Mouse (Mus musculus) Patski (cell line): ENCODE measurements around the gene Rnf169. TPM values are rescaled to one million over a fixed set of nuclear protein-coding genes. Genes with fewer than 3 reads are reported as not detected.

ENCODE experiments used
- ATAC-seq: fragments of 100-300 bp; one replicate; pipeline ENCODE4 v1.8.0; 2021
- CTCF ChIA-PET: fragments of 350-600 bp; sonication (Branson Sonifier 250); formaldehyde crosslinking; loops from one replicate; lab custom pipeline; 2022; ENCODE audit warnings: inconsistent platforms; lab: Charles Lee
- POLR2A ChIA-PET: fragments of 350-600 bp; sonication (Branson Sonifier 250); formaldehyde crosslinking; loops from one replicate; lab custom pipeline; 2022; ENCODE audit warnings: antibody characterized with exemption, inconsistent platforms; lab: Charles Lee
- DNase-seq: peaks from one replicate; pipeline ENCODE4 v3.0.0-alpha.2; 2011; ENCODE audit warnings: low read depth, low spot score
- H3K27me3 ChIP-seq: fragments of 371-371 bp; one replicate; pipeline ENCODE4 v1.5.1; 2021
- CTCF ChIP-seq: fragments of 100-300 bp; IDR thresholded peaks from one replicate; pipeline ENCODE4 v1.5.1; 2021
- in situ Hi-C: fragments of 300-500 bp; cut with MboI; formaldehyde crosslinking; loops from 3 replicates; pipeline ENCODE4 v1.11.1; 2018; ENCODE audit warnings: low pct_unique_long_range_greater_than_20kb, mixed read lengths
- polyA plus RNA-seq: library from polyadenylated mRNA; unstranded; gene quantifications from one replicate; pipeline ENCODE4 v1.2.3, GENCODE M21; 2021

The Rnf169 gene
- polyA plus RNA-seq, 1 experiment from 2014 or later = 9.3 TPM

- TF ChIP-seq CTCF = no peak
- ATAC-seq = no peak
- in situ Hi-C loops = loop anchor here (5.0 kb wide), 1 partner anchor 111 kb away; no protein-coding TSS in a partner anchor
- no peak for DNase-seq
- ChIA-PET POLR2A (no interaction called here), CTCF (interaction anchor here (2.2 kb wide), 1 partner anchor 17 kb away, joined by 11 read pairs; no protein-coding TSS in a partner anchor)
- H3K27me3 ChIP-seq = peaks cover 27% of the 10 kb centered on the region
Measured at GRCm38 (mm10) chr7:100006411-100006810, 26.2 kb upstream of the Rnf169 start.

- in situ Hi-C loops = loop anchor here (5.0 kb wide), 1 partner anchor 112 kb away; no protein-coding TSS in a partner anchor
- ChIA-PET POLR2A (interaction anchor here (0.5 kb wide), 1 partner anchor 32 kb away, joined by 3 read pairs; no protein-coding TSS in a partner anchor), CTCF (interaction anchor here (3.5 kb wide), 1 partner anchor 17 kb away, joined by 30 read pairs; no protein-coding TSS in a partner anchor)
- ATAC-seq (no peak), DNase-seq (no peak)
- H3K27me3 ChIP-seq = peaks cover 27% of the 10 kb centered on the region
- TF ChIP-seq CTCF = no peak
Measured at GRCm38 (mm10) chr7:100005790-100006189, 25.5 kb upstream of the Rnf169 start, which contains the start of gene Chrdl2. Gene Chrdl2 (plus strand): TSS chr7:100006172.

- in situ Hi-C loops = no loop called here
- ChIA-PET POLR2A (interaction anchor here (0.6 kb wide), 2 partner anchors 553 to 1742 kb away, joined by 3 read pairs; no protein-coding TSS in a partner anchor), CTCF (interaction anchor here (0.7 to 3.5 kb wide), 3 partner anchors 10 to 56 kb away, joined by 3 to 30 read pairs (median 3); no protein-coding TSS in a partner anchor)
- H3K27me3 ChIP-seq = peaks cover 26% of the 10 kb centered on the region
- DNase-seq (no peak), ATAC-seq (no peak)
- TF ChIP-seq CTCF = peak; percentile 69
Measured at GRCm38 (mm10) chr7:100003781-100004180, 23.5 kb upstream of the Rnf169 start.

- ChIA-PET CTCF (interaction anchor here (1.1 to 1.5 kb wide), 2 partner anchors 10 to 11 kb away, joined by 3 to 4 read pairs; no protein-coding TSS in a partner anchor), POLR2A (interaction anchor here (1.0 kb wide), 1 partner anchor 10 kb away, joined by 3 read pairs; no protein-coding TSS in a partner anchor)
- ATAC-seq (no peak), DNase-seq (no peak)
- TF ChIP-seq CTCF = no peak
- in situ Hi-C loops = no loop called here
- H3K27me3 ChIP-seq = peaks cover 3% of the 10 kb centered on the region
Measured at GRCm38 (mm10) chr7:99998668-99999067, 18.4 kb upstream of the Rnf169 start.

- in situ Hi-C loops = no loop called here
- POLR2A ChIA-PET = no interaction called here
- DNase-seq (no peak), ATAC-seq (no peak)
- CTCF ChIA-PET = no interaction called here
- no peak for TF ChIP-seq CTCF
- peaks cover 3% of the 10 kb centered on the region for H3K27me3 ChIP-seq
Measured at GRCm38 (mm10) chr7:99995186-99995585, 14.9 kb upstream of the Rnf169 start.

GRCm38 (mm10) chr7:99993159-99993558 is 12.9 kb upstream of the Rnf169 start:
- TF ChIP-seq CTCF = no peak
- DNase-seq = no peak
- in situ Hi-C loops = loop anchor here (5.0 kb wide), 1 partner anchor 189 kb away; no protein-coding TSS in a partner anchor
- ATAC-seq = no peak
- H3K27me3 ChIP-seq = peaks cover 6% of the 10 kb centered on the region
- ChIA-PET POLR2A (no interaction called here), CTCF (interaction anchor here (1.4 to 1.5 kb wide), 3 partner anchors 10 to 19 kb away, joined by 3 to 5 read pairs (median 3); no protein-coding TSS in a partner anchor)

GRCm38 (mm10) chr7:99990990-99991707 is 10.9 kb upstream of the Rnf169 start:
- POLR2A ChIA-PET = no interaction called here
- peaks cover 3% of the 10 kb centered on the region for H3K27me3 ChIP-seq
- CTCF ChIA-PET = interaction anchor here (4.6 kb wide), 1 partner anchor 119 kb away, joined by 31 read pairs; no protein-coding TSS in a partner anchor
- ATAC-seq (no peak), DNase-seq (no peak)
- TF ChIP-seq CTCF = no peak
- in situ Hi-C loops = loop anchor here (5.0 kb wide), 1 partner anchor 191 kb away; no protein-coding TSS in a partner anchor

GRCm38 (mm10) chr7:99989844-99990760 is 9.9 kb upstream of the Rnf169 start:
- in situ Hi-C loops = loop anchor here (5.0 to 10.0 kb wide), 2 partner anchors 65 to 192 kb away; no protein-coding TSS in a partner anchor
- ChIA-PET CTCF (interaction anchor here (0.8 to 4.6 kb wide), 9 partner anchors 10 to 202 kb away, joined by 3 to 31 read pairs (median 6); partner anchors contain the start of gene Rnf169), POLR2A (no interaction called here)
- DNase-seq = no peak
- no peak for ATAC-seq
- no peak for TF ChIP-seq CTCF
- peaks cover 11% of the 10 kb centered on the region for H3K27me3 ChIP-seq

- ChIA-PET POLR2A (interaction anchor here (0.6 to 1.1 kb wide), 2 partner anchors 10 to 200 kb away, joined by 3 read pairs; no protein-coding TSS in a partner anchor), CTCF (interaction anchor here (0.5 to 4.6 kb wide), 33 partner anchors 8 to 1117 kb away, joined by 3 to 31 read pairs (median 5); partner anchors contain the start of genes Lipt2, Pold3 and Rnf169)
- H3K27me3 ChIP-seq = peaks cover 16% of the 10 kb centered on the region
- in situ Hi-C loops = loop anchor here (10.0 kb wide), 1 partner anchor 64 kb away; no protein-coding TSS in a partner anchor
- TF ChIP-seq CTCF = peak; percentile 96
- no peak for DNase-seq
- ATAC-seq = peak; percentile 51
Measured at GRCm38 (mm10) chr7:99988725-99989124, 8.5 kb upstream of the Rnf169 start.
